Mouse (Mus musculus): ENCODE results near the gene Irgc1. TPM values are rescaled to one million over a fixed set of nuclear protein-coding genes. Genes with fewer than 3 reads are reported as not detected.

The Irgc1 gene
- polyA plus RNA-seq (2014; fragmentation: Illumina TruSeq; extraction: RNeasy Lipid Tissue Mini Kit (QIAGEN cat#74804)), result not detected

DNA sequence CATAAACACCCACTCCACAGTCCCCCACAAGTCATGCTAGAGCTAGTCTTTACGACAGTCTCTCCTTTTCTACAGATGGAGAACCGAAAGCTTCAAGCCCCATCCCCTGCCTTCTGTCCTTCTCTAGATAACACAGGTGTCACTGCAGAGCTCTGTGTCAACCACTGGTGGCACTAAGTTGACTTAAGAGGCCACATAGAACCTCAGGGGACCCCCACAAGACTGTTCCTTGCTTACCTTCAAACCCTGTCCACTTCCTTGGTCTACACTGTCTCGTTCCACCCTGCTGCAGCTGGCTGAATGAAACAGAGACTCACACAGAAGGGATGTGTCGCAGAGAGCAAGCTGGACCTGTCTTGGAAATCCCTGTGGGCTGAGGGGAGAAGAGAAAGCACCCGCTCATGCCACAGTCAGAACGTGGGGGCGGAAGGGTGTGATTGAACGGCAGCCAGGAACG lies at the start of gene Irgc1:
TSS of gene Irgc1 (minus strand) at position 443 of the 457 bp plus-strand sequence.

DNA sequence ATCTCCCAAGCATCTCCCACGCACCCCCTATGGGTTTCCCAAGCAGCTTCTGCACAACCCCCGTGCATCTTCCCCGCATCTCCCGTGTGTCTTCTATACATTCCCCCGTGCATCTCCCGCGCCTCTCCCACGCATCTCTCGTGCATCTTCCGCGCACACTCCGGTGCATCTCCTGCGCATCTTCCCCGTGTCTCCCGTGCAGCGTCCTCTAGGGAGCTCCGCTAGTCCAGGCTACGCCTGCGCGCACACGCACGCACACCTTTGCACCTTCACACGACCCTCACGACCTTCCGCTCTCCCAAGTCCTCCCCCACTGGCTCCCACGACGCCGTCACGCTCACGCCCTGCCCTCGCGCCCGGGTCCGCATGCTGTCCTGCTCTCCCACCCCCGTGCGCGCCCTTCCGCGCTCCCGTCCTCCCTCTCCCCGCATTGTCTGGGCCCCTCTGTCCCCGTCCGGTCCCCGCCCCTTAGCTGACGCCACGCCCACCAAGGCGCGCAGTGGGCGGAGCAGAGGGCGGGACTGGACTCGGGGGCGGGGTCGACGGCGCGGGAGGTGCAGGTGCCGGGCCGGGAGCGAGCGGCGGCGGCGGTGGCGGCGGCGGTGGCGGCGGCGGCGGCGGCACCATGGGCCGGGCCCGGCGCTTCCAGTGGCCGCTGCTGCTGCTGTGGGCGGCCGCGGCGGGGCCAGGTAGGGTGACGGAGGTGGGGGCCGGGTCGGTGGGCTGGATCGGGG lies 29.5 kb upstream of the Irgc1 start, which contains the start of gene Cadm4:
TSS of gene Cadm4 (plus strand) at position 550 of the 734 bp plus-strand sequence.

DNA sequence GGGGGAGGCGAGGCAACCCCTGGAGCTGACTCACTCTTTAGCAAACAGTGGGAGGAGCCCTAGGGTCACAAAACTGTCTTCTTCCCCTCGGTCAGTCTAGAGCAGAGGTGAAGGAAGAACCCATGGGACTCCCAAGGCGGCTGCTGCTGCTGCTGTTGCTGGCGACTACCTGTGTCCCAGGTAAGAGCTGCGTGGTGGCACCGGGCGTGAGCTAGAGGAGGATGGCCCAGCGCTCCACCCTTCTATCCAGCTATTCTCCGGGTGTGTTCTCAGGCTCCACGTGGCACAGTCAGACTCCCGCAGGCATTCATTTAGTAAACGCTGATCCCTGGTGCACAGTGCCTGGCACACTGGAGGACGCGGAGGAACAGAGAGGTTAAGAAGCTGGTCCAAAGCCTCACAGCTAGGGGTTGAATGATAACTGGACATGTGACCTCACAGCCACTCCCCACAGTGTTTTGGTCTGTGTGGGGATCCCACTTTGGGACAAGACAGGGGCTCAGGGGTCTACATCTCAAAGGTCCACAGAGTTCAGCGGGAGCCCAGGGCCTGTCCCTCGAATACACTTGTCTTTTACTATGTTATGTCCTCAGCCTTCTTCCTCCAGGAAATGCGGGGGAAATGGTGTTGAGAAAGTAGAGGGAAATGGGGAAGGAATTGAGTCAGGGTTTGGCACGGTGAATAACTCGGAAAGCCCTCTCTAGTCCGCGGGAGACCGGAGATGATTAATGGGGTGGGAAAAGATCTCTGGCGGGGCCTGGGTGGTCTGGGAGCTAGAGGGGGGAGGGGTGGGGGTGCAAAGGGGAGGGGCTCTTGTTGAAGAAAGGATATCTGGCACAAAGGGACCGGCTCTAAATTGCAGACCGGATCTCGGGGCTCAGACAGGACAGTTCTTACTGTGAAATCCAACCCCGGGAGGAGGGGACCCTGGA lies 10.6 kb upstream of the Irgc1 start, which contains the start of gene Plaur:
TSS of gene Plaur (plus strand) at position 97 of the 932 bp plus-strand sequence.

DNA sequence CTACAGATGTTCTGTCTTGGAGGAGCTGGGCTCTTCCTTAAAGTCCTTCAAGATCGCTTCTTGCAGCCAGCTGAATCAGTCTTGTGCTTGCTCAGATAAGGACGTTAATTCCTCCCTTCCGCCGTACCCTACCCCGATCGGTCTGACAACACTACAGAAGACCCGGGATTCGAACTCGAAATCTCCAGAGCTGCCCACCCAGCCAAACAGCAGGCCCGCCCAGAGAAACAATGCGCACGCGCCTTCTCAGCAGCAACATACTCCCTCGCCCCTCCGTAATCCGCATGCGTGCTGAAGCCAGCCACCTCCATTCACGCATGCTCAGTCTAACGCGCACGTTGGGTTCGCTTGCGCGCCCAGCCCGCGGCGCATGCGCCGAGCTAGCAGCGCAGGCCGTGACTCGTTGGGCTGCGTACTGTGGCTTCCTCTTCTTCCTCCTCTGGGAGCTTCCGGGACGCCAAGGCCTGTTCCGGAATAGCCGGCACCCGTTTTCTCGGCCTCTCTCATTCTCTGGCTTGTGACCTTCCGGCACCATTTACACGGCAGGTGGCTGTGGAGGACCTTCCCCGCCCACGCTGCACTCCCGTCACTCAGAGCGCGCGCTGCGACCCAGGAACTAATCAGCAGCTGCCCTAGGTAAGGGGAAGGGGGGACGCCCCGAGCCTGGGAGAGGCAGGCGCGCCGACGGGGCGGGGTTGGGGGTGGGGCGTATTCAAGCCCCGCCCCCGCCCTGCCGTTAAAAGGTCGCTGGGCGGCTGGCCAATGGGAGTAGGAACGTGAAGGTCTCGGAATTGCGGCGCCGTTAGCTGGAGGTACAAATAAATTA lies 52.6 kb downstream of the Irgc1 start, which contains the start of gene Smg9:
TSS of gene Smg9 (plus strand) at position 364 of the 826 bp plus-strand sequence.

Other genes starting within 250 kb of the Irgc1 start
- gene Zfp111, start 240.9 kb downstream of the Irgc1 start, polyA plus RNA-seq (2014; fragmentation: Illumina TruSeq; extraction: RNeasy Lipid Tissue Mini Kit (QIAGEN cat#74804)), result 14.2 TPM
- 5.6 TPM for gene Zfp109, start 214.7 kb downstream of the Irgc1 start, polyA plus RNA-seq (2014; fragmentation: Illumina TruSeq; extraction: RNeasy Lipid Tissue Mini Kit (QIAGEN cat#74804))
- gene Zfp108, start 197.5 kb downstream of the Irgc1 start, polyA plus RNA-seq (2014; fragmentation: Illumina TruSeq; extraction: RNeasy Lipid Tissue Mini Kit (QIAGEN cat#74804)), result 7.8 TPM
- gene Zfp93, start 181.9 kb downstream of the Irgc1 start, polyA plus RNA-seq (2014; fragmentation: Illumina TruSeq; extraction: RNeasy Lipid Tissue Mini Kit (QIAGEN cat#74804)), result 3.8 TPM
- 11.3 TPM for gene Zfp61, start 151.1 kb downstream of the Irgc1 start, polyA plus RNA-seq (2014; fragmentation: Illumina TruSeq; extraction: RNeasy Lipid Tissue Mini Kit (QIAGEN cat#74804))
- gene Zfp94, start 135.6 kb downstream of the Irgc1 start, polyA plus RNA-seq (2014; fragmentation: Illumina TruSeq; extraction: RNeasy Lipid Tissue Mini Kit (QIAGEN cat#74804)), result 2.2 TPM
- gene Tescl, start 118.4 kb downstream of the Irgc1 start, polyA plus RNA-seq (2014; fragmentation: Illumina TruSeq; extraction: RNeasy Lipid Tissue Mini Kit (QIAGEN cat#74804)), result not detected
- not detected for gene Lypd5, start 103.1 kb downstream of the Irgc1 start, polyA plus RNA-seq (2014; fragmentation: Illumina TruSeq; extraction: RNeasy Lipid Tissue Mini Kit (QIAGEN cat#74804))
- gene Kcnn4, start 82.0 kb downstream of the Irgc1 start, polyA plus RNA-seq (2014; fragmentation: Illumina TruSeq; extraction: RNeasy Lipid Tissue Mini Kit (QIAGEN cat#74804)), result not detected
- gene Smg9, start 52.7 kb downstream of the Irgc1 start, polyA plus RNA-seq (2014; fragmentation: Illumina TruSeq; extraction: RNeasy Lipid Tissue Mini Kit (QIAGEN cat#74804)), result not detected
- 1.0 TPM for gene Plaur, start 10.2 kb upstream of the Irgc1 start, polyA plus RNA-seq (2014; fragmentation: Illumina TruSeq; extraction: RNeasy Lipid Tissue Mini Kit (QIAGEN cat#74804))
- gene Cadm4, start 29.7 kb upstream of the Irgc1 start, polyA plus RNA-seq (2014; fragmentation: Illumina TruSeq; extraction: RNeasy Lipid Tissue Mini Kit (QIAGEN cat#74804)), result 0.34 TPM
- gene Zfp428, start 54.7 kb upstream of the Irgc1 start, polyA plus RNA-seq (2014; fragmentation: Illumina TruSeq; extraction: RNeasy Lipid Tissue Mini Kit (QIAGEN cat#74804)), result 0.80 TPM
- not detected for gene AC161166.1, start 60.2 kb upstream of the Irgc1 start, polyA plus RNA-seq (2014; fragmentation: Illumina TruSeq; extraction: RNeasy Lipid Tissue Mini Kit (QIAGEN cat#74804))
- 7.8 TPM for gene Irgq, start 78.4 kb upstream of the Irgc1 start, polyA plus RNA-seq (2014; fragmentation: Illumina TruSeq; extraction: RNeasy Lipid Tissue Mini Kit (QIAGEN cat#74804))
- gene Pinlyp, start 93.8 kb upstream of the Irgc1 start, polyA plus RNA-seq (2014; fragmentation: Illumina TruSeq; extraction: RNeasy Lipid Tissue Mini Kit (QIAGEN cat#74804)), result not detected
- 0.88 TPM for gene Xrcc1, start 94.0 kb upstream of the Irgc1 start, polyA plus RNA-seq (2014; fragmentation: Illumina TruSeq; extraction: RNeasy Lipid Tissue Mini Kit (QIAGEN cat#74804))
- 0.31 TPM for gene Ethe1, start 135.2 kb upstream of the Irgc1 start, polyA plus RNA-seq (2014; fragmentation: Illumina TruSeq; extraction: RNeasy Lipid Tissue Mini Kit (QIAGEN cat#74804))
- not detected for gene Zfp575, start 135.3 kb upstream of the Irgc1 start, polyA plus RNA-seq (2014; fragmentation: Illumina TruSeq; extraction: RNeasy Lipid Tissue Mini Kit (QIAGEN cat#74804))
- gene Phldb3, start 158.5 kb upstream of the Irgc1 start, polyA plus RNA-seq (2014; fragmentation: Illumina TruSeq; extraction: RNeasy Lipid Tissue Mini Kit (QIAGEN cat#74804)), result not detected
- not detected for gene Lypd3, start 184.3 kb upstream of the Irgc1 start, polyA plus RNA-seq (2014; fragmentation: Illumina TruSeq; extraction: RNeasy Lipid Tissue Mini Kit (QIAGEN cat#74804))
- gene Tex101, start 224.4 kb upstream of the Irgc1 start, polyA plus RNA-seq (2014; fragmentation: Illumina TruSeq; extraction: RNeasy Lipid Tissue Mini Kit (QIAGEN cat#74804)), result not detected